Mouse (Mus musculus) midbrain, embryonic 14.5 days (tissue): ENCODE measurements around the gene Arhgap6. TPM values are rescaled to one million over a fixed set of nuclear protein-coding genes. Genes with fewer than 3 reads are reported as not detected.

Experiments
- ATAC-seq: fragments of 200-750 bp; cut with Nextera tagmentation; 2 replicates; pipeline ENCODE4 v1.8.0; 2017; ENCODE audit warnings: moderate number of reproducible peaks, moderate library complexity; ENCODE audit not compliant: low FRiP score, low TSS enrichment
- DNase-seq: peaks from one replicate; pipeline ENCODE4 v3.0.0-alpha.2; 2015
- H3K27ac ChIP-seq: fragments of 300-500 bp; sonication (generic); replicated peaks from 2 replicates; pipeline ENCODE4 v1.5.1; 2014; ENCODE audit warnings: mild to moderate bottlenecking, low read depth, low read length, moderate library complexity
- H3K27me3 ChIP-seq: fragments of 300-500 bp; sonication (generic); 2 replicates; pipeline ENCODE4 v1.6.1; 2014; ENCODE audit warnings: low read length, control low read depth, mixed read lengths; ENCODE audit not compliant: control insufficient read depth, insufficient read depth
- H3K36me3 ChIP-seq: fragments of 300-500 bp; sonication (generic); 2 replicates; pipeline ENCODE4 v1.6.1; 2014; ENCODE audit warnings: low read length, control low read depth; ENCODE audit not compliant: control insufficient read depth, insufficient read depth
- H3K4me1 ChIP-seq: fragments of 300-500 bp; sonication (generic); 2 replicates; pipeline ENCODE4 v1.6.1; 2014; ENCODE audit warnings: mild to moderate bottlenecking, antibody characterized with exemption, low read length, control low read depth; ENCODE audit not compliant: control insufficient read depth, insufficient read depth
- H3K4me2 ChIP-seq: fragments of 300-500 bp; sonication (generic); 2 replicates; pipeline ENCODE4 v1.6.1; 2014; ENCODE audit warnings: mild to moderate bottlenecking, low read length, moderate library complexity
- H3K4me3 ChIP-seq: fragments of 300-500 bp; sonication (generic); replicated peaks from 2 replicates; pipeline ENCODE4 v1.5.1; 2014; ENCODE audit warnings: low read depth, low read length
- H3K9ac ChIP-seq: fragments of 300-500 bp; sonication (generic); replicated peaks from 2 replicates; pipeline ENCODE4 v1.6.1; 2014; ENCODE audit warnings: mild to moderate bottlenecking, low read length, moderate library complexity
- H3K9me3 ChIP-seq: fragments of 300-500 bp; sonication (generic); 2 replicates; pipeline ENCODE4 v1.6.1; 2016; ENCODE audit warnings: low read length, control low read depth, mixed read lengths; ENCODE audit not compliant: control insufficient read depth
- WGBS: fragments of 180-500 bp; shearing (Covaris S2); extraction: QIAGEN DNeasy Blood & Tissue Kit; methylation state at CpG from one replicate; pipeline ENCODE4 v1.1.7; 2014; 5-methylcytosine and 5-hydroxymethylcytosine counted together
- polyA plus RNA-seq: library from polyadenylated mRNA; unstranded; fragments of >200 nt; fragmentation: Nextera tagmentation; extraction: Ambion mirVana; gene quantifications from 2 replicates; pipeline ENCODE4 v1.2.1, GENCODE M21; 2014

Gene Arhgap6
- polyA plus RNA-seq, 1 experiment from 2014 or later, result 0.87 TPM

DNA sequence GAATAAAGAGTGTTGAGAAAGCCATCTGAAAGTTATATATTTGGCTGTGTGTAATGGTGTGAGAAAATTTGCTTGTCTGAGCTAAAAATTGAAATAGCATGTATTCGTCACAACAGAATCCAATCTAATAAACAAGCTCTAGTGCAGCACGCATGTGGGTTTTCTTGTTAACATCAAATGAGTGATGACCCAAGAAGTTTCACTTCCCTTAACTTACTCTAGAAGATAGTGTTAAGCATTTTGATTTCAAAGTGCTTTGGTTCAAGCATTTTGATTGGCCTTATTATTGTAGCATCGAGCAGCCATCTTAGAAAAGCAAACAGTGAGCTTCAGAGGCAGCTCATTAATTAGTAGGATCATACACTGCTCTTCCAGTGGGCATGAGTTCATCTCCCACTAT, 315.1 kb downstream of the Arhgap6 start:
- 92% methylated on average over 3 of the region's 3 CpGs for WGBS
- no peaks in the 10 kb centered on the region for H3K27me3 ChIP-seq

DNA sequence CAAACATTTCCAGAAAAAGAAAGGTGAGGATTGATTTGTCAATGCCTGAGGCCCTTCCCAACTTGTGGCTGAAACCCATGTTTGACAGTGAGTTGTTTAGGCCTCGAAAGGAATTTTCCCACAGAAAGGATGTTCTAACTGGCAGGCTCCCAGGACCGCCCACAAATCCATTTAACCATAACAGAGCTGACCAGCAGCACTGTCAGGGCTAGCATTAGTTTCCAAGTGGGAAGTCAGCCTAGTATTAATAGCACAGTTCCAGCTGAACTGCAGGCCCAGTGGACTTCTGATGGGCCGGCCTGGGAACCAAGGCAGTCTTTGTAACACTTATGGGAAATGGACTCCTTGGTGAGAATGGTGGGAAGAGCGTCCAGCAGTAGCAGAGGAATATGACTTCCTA, 317.8 kb downstream of the Arhgap6 start:
- DNase-seq, result peak; percentile 4
- no peak overlapping the region for H3K9ac ChIP-seq

More for the DNA sequence above, 315.1 kb downstream of the Arhgap6 start:
- DNase-seq, result no peak
- Histone ChIP-seq H3K9ac (no peak overlapping the region), H3K27ac (no peak overlapping the region), H3K4me3 (no peak overlapping the region), H3K4me1 (no peaks in the 10 kb centered on the region), H3K9me3 (no peaks in the 10 kb centered on the region), H3K36me3 (no peaks in the 10 kb centered on the region), H3K4me2 (no peak overlapping the region)
- ATAC-seq, result no peak

DNA sequence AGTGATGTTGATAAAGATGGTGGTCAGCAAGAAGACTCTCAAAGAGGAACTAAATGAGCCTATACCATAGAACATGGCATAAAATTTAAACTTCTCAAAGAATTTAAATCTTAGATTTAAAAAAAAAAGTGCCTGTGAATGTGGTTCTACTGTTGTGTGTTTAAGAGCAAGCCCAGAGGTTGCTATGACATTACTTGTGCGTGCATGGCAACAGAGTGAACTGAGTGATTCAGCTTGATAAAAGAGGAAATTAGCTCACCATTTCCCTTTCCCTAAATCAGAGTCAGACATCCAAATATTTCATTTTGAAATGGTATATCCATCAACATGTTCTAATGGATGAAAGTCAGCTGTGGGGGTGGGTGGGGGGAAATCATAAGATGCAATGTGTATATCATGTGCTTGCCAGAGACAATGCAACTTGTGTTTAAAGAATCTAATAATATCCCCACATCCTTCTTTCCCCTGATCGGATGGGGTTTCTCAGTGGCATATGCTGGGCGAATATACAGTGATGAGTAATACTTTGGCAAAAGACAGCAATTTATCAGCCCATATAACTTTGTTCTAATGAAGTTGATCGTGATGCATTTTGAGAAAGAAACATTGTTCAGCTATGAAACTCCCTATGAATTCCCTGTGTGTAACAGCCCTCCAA, 328.3 kb downstream of the Arhgap6 start:
- Histone ChIP-seq H3K4me3 (no peak overlapping the region), H3K36me3 (no peaks in the 10 kb centered on the region), H3K9ac (no peak overlapping the region), H3K9me3 (no peaks in the 10 kb centered on the region), H3K27me3 (no peaks in the 10 kb centered on the region), H3K4me2 (no peak overlapping the region), H3K27ac (no peak overlapping the region), H3K4me1 (no peaks in the 10 kb centered on the region)
- DNase-seq, result no peak
- no peak for ATAC-seq
- WGBS, result 91% methylated on average over 4 of the region's 4 CpGs

More for the DNA sequence above, 317.8 kb downstream of the Arhgap6 start:
- no peak overlapping the region for H3K4me2 ChIP-seq
- no peaks in the 10 kb centered on the region for H3K27me3 ChIP-seq
- no peaks in the 10 kb centered on the region for H3K9me3 ChIP-seq
- no peak overlapping the region for H3K27ac ChIP-seq
- 56% methylated on average over 4 of the region's 4 CpGs for WGBS
- H3K36me3 ChIP-seq, result no peaks in the 10 kb centered on the region
- H3K4me3 ChIP-seq, result no peak overlapping the region
- no peaks in the 10 kb centered on the region for H3K4me1 ChIP-seq
- no peak for ATAC-seq

DNA sequence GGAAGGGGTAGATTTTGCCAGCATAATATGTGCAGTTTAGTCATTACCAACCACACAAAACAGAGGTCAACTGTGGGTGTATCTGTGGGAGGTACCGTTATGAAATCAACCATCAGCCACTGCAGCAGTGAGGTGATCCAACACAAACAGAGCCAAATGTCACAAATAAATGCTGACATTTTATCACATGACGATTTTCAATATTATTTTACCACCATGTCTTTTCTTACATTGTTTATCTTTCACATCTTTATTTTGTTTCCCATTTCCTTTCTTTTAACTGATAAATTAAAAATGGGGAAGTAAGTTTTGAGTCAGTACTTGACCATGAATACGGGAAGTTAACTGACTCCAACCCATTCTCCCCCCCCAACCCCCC, 328.9 kb downstream of the Arhgap6 start:
- no peak for DNase-seq
- 84% methylated on average over 3 of the region's 3 CpGs for WGBS
- H3K9ac ChIP-seq, result no peak overlapping the region
- H3K9me3 ChIP-seq, result no peaks in the 10 kb centered on the region
- no peaks in the 10 kb centered on the region for H3K4me1 ChIP-seq
- no peaks in the 10 kb centered on the region for H3K36me3 ChIP-seq
- H3K27ac ChIP-seq, result no peak overlapping the region
- no peak overlapping the region for H3K4me2 ChIP-seq
- no peak overlapping the region for H3K4me3 ChIP-seq
- no peak for ATAC-seq
- H3K27me3 ChIP-seq, result no peaks in the 10 kb centered on the region

DNA sequence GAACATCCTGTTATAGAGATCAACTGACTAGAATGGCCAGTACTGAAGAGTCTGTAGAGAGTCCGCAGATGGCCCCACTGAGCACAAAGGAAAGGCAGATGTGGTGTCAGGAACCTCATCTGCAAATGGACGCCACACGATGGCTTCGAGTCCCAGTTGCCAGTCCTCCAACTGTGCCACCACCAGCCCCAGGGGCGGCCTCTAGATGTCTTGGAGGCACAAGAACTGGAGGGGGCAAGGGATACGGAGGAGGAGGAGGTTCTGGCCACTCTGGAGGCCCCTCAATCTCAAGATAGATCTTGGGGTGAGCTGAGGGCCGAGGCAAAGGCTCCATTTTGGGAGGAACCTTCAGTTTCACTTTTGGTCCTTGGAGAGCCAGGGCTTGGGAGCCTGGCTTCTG, 344.9 kb downstream of the Arhgap6 start:
- no peaks in the 10 kb centered on the region for H3K36me3 ChIP-seq
- H3K27me3 ChIP-seq, result no peaks in the 10 kb centered on the region
- no peak overlapping the region for H3K9ac ChIP-seq
- DNase-seq (no peak), ATAC-seq (no peak)
- no peak overlapping the region for H3K4me2 ChIP-seq
- no peak overlapping the region for H3K27ac ChIP-seq
- H3K9me3 ChIP-seq, result no peaks in the 10 kb centered on the region
- H3K4me3 ChIP-seq, result no peak overlapping the region
- no peaks in the 10 kb centered on the region for H3K4me1 ChIP-seq
- WGBS, result 87% methylated on average over 7 of the region's 7 CpGs

DNA sequence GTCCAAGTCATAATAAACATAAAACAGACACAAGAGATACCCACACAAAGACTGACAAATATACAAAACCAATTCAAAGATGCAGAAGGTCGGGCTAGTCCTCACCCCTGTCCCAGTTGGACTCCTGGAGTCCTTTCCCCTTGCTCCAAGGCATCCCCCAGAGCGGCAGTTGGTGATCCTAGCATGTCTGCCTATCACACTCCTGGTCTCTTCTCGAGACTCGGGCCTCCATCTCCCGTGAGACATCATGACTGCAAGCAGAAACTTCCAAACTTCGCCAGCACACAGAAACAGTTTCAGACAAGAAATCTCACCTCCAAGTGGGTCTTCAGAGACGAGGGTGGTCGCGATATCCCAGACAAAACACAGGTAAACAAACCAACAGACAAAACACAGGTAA, 345.6 kb downstream of the Arhgap6 start:
- 82% methylated on average over 9 of the region's 9 CpGs for WGBS
- Histone ChIP-seq H3K36me3 (no peaks in the 10 kb centered on the region), H3K27ac (no peak overlapping the region), H3K27me3 (no peaks in the 10 kb centered on the region), H3K4me3 (no peak overlapping the region), H3K4me2 (no peak overlapping the region), H3K4me1 (no peaks in the 10 kb centered on the region), H3K9me3 (no peaks in the 10 kb centered on the region), H3K9ac (no peak overlapping the region)
- no peak for ATAC-seq
- no peak for DNase-seq

DNA sequence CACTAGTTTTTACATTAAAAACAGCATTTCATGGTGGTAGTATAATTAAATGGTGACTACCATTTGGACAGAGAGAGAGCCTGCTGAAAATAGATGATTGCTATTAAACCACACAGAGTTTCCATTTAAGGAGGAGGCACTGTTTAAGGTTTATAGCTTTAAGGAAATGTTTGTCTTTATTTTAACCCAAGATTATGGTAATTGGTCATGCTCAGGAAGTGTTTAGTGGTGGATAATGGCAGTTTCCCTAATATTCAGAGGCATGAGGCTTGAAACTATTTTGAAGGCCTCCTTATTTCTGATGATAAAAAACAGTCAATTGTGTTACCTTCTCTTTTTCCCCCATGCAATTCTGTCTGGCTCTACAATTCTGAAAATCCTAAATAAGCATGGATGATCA, 358.9 kb downstream of the Arhgap6 start:
- no peak overlapping the region for H3K4me2 ChIP-seq
- ATAC-seq (no peak), DNase-seq (no peak)
- H3K4me3 ChIP-seq, result no peak overlapping the region
- 0 out of 2 replicates have a peak, but pooled peaks cover 4% of the 10 kb centered on the region for H3K27me3 ChIP-seq
- H3K4me1 ChIP-seq, result no peaks in the 10 kb centered on the region
- no peaks in the 10 kb centered on the region for H3K36me3 ChIP-seq
- no peak overlapping the region for H3K27ac ChIP-seq
- H3K9me3 ChIP-seq, result no peaks in the 10 kb centered on the region
- no peak overlapping the region for H3K9ac ChIP-seq

DNA sequence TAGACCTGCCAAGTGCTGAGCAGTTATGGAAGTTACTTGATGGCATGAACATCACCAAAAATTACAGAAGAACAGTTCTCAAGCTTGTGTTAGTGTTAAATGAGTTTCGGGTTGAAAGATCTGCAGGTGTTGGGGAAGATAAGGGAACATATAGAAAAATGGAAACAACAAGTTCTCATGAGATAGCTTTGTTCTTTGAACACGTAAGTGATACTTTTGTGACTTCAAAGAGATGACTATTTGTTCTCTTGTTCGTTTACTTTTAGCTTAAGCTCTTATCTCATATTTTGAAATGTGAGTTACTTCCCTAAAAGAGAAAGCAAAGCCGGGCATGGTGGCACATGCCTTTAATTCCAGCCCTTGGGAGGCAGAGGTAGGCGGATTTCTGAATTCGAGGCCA, 363.5 kb downstream of the Arhgap6 start:
- Histone ChIP-seq H3K9me3 (no peaks in the 10 kb centered on the region), H3K36me3 (no peaks in the 10 kb centered on the region), H3K4me2 (no peak overlapping the region), H3K27me3 (no peaks in the 10 kb centered on the region), H3K27ac (no peak overlapping the region), H3K9ac (no peak overlapping the region), H3K4me1 (no peaks in the 10 kb centered on the region), H3K4me3 (no peak overlapping the region)
- ATAC-seq, result no peak
- no peak for DNase-seq
- WGBS, result 83% methylated on average over 6 of the region's 6 CpGs

DNA sequence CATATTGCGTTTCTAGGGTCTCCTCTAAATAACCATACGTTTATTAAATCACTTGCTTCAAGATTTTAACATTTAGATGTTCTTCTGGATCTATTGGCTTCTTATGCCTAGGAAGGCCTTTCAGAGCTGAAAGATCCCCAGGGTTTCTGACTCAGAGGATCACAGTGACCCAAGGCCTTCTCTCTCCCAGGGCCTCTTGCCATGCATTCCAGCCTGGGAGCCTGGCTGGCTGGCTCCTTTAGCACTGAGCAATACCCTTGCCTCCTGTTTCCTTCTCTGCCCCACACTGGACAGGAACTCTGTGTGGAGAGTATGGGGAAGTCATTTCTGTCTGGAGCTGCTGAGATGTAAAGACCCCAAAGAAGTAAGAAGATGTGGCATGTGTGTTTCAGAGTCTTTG, 376.1 kb downstream of the Arhgap6 start:
- no peaks in the 10 kb centered on the region for H3K27me3 ChIP-seq
- no peak for ATAC-seq
- no peak overlapping the region for H3K27ac ChIP-seq
- H3K4me2 ChIP-seq, result no peak overlapping the region
- H3K4me1 ChIP-seq, result no peaks in the 10 kb centered on the region
- WGBS, result 87% methylated on average over 2 of the region's 2 CpGs
- no peak for DNase-seq
- H3K4me3 ChIP-seq, result no peak overlapping the region
- H3K36me3 ChIP-seq, result no peaks in the 10 kb centered on the region
- H3K9me3 ChIP-seq, result no peaks in the 10 kb centered on the region
- H3K9ac ChIP-seq, result no peak overlapping the region
